Mouse (Mus musculus) intestine, embryonic 16.5 days (tissue): Measurements from ENCODE around the gene Pcbp1. TPM values are rescaled to one million over a fixed set of nuclear protein-coding genes. Genes with fewer than 3 reads are reported as not detected.
A peak's percentile ranks its signal among the peaks of the same experiment; 100 is the strongest.

Experiments used
- ATAC-seq: fragments of 200-750 bp; cut with Nextera tagmentation; 2 replicates; pipeline ENCODE4 v1.8.0; 2017; ENCODE audit warnings: moderate TSS enrichment, moderate library complexity
- H3K27ac ChIP-seq: fragments of 300-500 bp; sonication (generic); 2 replicates; pipeline ENCODE4 v1.5.1; 2014; ENCODE audit warnings: mild to moderate bottlenecking, low read length
- H3K27me3 ChIP-seq: fragments of 300-500 bp; sonication (generic); replicated peaks from 2 replicates; pipeline ENCODE4 v1.6.1; 2014; ENCODE audit warnings: low read length, control low read depth, mixed read lengths; ENCODE audit not compliant: control insufficient read depth, insufficient read depth
- H3K36me3 ChIP-seq: fragments of 300-500 bp; sonication (generic); 2 replicates; pipeline ENCODE4 v1.6.1; 2014; ENCODE audit warnings: low read length, control low read depth; ENCODE audit not compliant: control insufficient read depth, insufficient read depth
- H3K4me1 ChIP-seq: fragments of 300-500 bp; sonication (generic); 2 replicates; pipeline ENCODE4 v1.6.1; 2014; ENCODE audit warnings: low read length, control low read depth, mixed read lengths; ENCODE audit not compliant: control insufficient read depth, insufficient read depth
- H3K4me2 ChIP-seq: fragments of 300-500 bp; sonication (generic); 2 replicates; pipeline ENCODE4 v1.6.1; 2014; ENCODE audit warnings: low read depth, low read length, control low read depth
- H3K4me3 ChIP-seq: fragments of 300-500 bp; sonication (generic); 2 replicates; pipeline ENCODE4 v1.5.1; 2014; ENCODE audit warnings: mild to moderate bottlenecking, low read length
- H3K9ac ChIP-seq: fragments of 300-500 bp; sonication (generic); 2 replicates; pipeline ENCODE4 v1.6.1; 2014; ENCODE audit warnings: low read depth, low read length
- H3K9me3 ChIP-seq: fragments of 300-500 bp; sonication (generic); 2 replicates; pipeline ENCODE4 v1.6.1; 2016; ENCODE audit warnings: low read length, control low read depth; ENCODE audit not compliant: control insufficient read depth
- WGBS: fragments of 180-500 bp; shearing (Covaris S2); extraction: QIAGEN DNeasy Blood & Tissue Kit; methylation state at CpG from one replicate; pipeline ENCODE4 v1.1.7; 2014; 5-methylcytosine and 5-hydroxymethylcytosine counted together
- polyA plus RNA-seq: library from polyadenylated mRNA; unstranded; fragments of >200 nt; fragmentation: Nextera tagmentation; extraction: Ambion mirVana; gene quantifications from 2 replicates; pipeline ENCODE4 v1.2.1, GENCODE M21; 2015

Gene Pcbp1
- polyA plus RNA-seq, 1 experiment from 2014 or later = 173 TPM

DNA sequence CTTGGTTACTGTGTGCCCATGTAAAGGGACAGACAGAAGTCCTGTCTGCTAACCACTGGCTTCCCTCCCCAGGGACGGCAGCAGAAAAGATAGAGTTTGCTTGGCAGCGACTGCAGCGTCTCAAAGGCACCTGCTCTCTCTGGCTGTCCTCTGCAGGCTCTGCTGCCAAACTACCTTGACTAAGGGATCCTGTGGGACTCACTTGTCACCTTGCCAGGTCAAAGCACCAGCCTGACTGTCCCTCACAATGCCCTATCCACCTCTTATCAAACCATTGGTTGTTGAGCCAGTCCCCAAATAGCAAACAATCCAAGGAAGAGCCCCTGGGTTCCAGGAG is 38.0 kb downstream of the Pcbp1 start:
- Histone ChIP-seq H3K9ac (peak overlapping the region; percentile 72), H3K9me3 (no peaks in the 10 kb centered on the region), H3K4me1 (peaks cover 14% of the 10 kb centered on the region), H3K27me3 (no peaks in the 10 kb centered on the region), H3K36me3 (no peaks in the 10 kb centered on the region), H3K4me3 (peak overlapping the region; percentile 23; the same call in 1 of the 2 replicates), H3K27ac (peak overlapping the region; percentile 99), H3K4me2 (peak overlapping the region; percentile 46)
- 0 out of 2 replicates have a peak, but pooled peaks have one; percentile 0 for ATAC-seq
- 20% methylated on average over 3 of the region's 3 CpGs for WGBS

GRCm38 (mm10) chr6:86487358-86488148 is 38.6 kb downstream of the Pcbp1 start:
- peaks cover 14% of the 10 kb centered on the region for H3K4me1 ChIP-seq
- H3K27me3 ChIP-seq = no peaks in the 10 kb centered on the region
- H3K9ac ChIP-seq = peak overlapping the region; percentile 72
- peak overlapping the region; percentile 46 for H3K4me2 ChIP-seq
- H3K27ac ChIP-seq = peak overlapping the region; percentile 99
- H3K36me3 ChIP-seq = no peaks in the 10 kb centered on the region
- peak overlapping the region; percentile 23 for H3K4me3 ChIP-seq
- ATAC-seq = peak; percentile 97
- 5% methylated on average over 24 of the region's 24 CpGs for WGBS
- no peaks in the 10 kb centered on the region for H3K9me3 ChIP-seq

DNA sequence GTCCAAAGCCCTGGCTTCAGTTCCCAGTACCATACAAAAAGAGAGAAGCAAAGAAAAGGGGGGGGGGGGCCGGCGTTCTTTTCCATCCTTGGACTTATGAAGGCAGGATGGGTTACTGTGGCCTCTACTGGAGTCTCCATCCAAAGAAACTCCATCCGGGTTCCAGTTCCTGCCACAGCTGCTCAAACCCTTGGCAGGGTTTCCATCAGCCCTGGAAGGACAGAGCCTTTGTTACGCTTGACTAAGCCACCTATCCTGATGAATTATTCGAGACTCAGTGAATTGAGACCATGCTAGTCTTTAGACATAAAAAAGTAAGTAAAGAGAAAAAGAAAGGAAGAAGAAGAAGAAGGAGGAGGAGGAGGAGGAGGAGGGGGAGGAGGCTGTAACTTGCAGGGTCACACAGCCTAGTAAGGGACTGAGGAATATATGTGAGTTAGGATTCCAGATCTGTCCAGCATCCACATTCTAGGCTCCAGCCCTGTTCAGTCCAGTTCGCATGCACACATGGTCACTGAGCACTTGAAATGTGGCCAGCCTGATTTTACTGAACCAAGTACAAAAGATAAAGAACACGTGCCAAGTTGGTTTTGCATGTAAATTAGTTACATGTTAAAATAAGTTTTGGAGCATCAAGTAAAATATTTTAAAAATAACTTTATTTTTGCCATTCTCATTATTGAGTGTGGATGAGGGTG is 40.0 kb downstream of the Pcbp1 start:
- Histone ChIP-seq H3K4me1 (peaks cover 20% of the 10 kb centered on the region), H3K36me3 (no peaks in the 10 kb centered on the region), H3K9me3 (no peaks in the 10 kb centered on the region), H3K27ac (peak overlapping the region; percentile 99; the same call in 1 of the 2 replicates), H3K4me2 (no peak overlapping the region), H3K4me3 (no peak overlapping the region), H3K9ac (no peak overlapping the region), H3K27me3 (no peaks in the 10 kb centered on the region)
- no peak for ATAC-seq
- 82% methylated on average over 7 of the region's 7 CpGs for WGBS

- peak; percentile 71 for ATAC-seq
- no peaks in the 10 kb centered on the region for H3K27me3 ChIP-seq
- H3K36me3 ChIP-seq = no peaks in the 10 kb centered on the region
- WGBS = 64% methylated on average over 5 of the region's 5 CpGs
- peak overlapping the region; percentile 68 for H3K27ac ChIP-seq
- H3K4me1 ChIP-seq = peaks cover 30% of the 10 kb centered on the region
- H3K9ac ChIP-seq = no peak overlapping the region
- no peak overlapping the region for H3K4me3 ChIP-seq
- H3K9me3 ChIP-seq = no peaks in the 10 kb centered on the region
- peak overlapping the region; percentile 12; the same call in 1 of the 2 replicates for H3K4me2 ChIP-seq
These were observed 44.2 kb downstream of the Pcbp1 start for GRCm38 (mm10) chr6:86481871-86482270.

GRCm38 (mm10) chr6:86480189-86480831 is 45.8 kb downstream of the Pcbp1 start:
- Histone ChIP-seq H3K27me3 (no peaks in the 10 kb centered on the region), H3K4me1 (peaks cover 31% of the 10 kb centered on the region), H3K4me3 (peak overlapping the region; percentile 23), H3K9ac (peak overlapping the region; percentile 63), H3K36me3 (no peaks in the 10 kb centered on the region), H3K27ac (peak overlapping the region; percentile 91), H3K4me2 (peak overlapping the region; percentile 41), H3K9me3 (no peaks in the 10 kb centered on the region)
- WGBS = 28% methylated on average over 9 of the region's 9 CpGs
- 0 out of 2 replicates have a peak, but pooled peaks have one; percentile 31 for ATAC-seq

- Histone ChIP-seq H3K9me3 (no peaks in the 10 kb centered on the region), H3K4me2 (no peak overlapping the region; the same call in 1 of the 2 replicates), H3K36me3 (no peaks in the 10 kb centered on the region), H3K27me3 (no peaks in the 10 kb centered on the region), H3K27ac (peak overlapping the region; percentile 91), H3K4me3 (no peak overlapping the region), H3K9ac (no peak overlapping the region; the same call in 1 of the 2 replicates), H3K4me1 (peaks cover 31% of the 10 kb centered on the region)
- ATAC-seq = no peak
These were observed 46.3 kb downstream of the Pcbp1 start for GRCm38 (mm10) chr6:86479816-86480188.

DNA sequence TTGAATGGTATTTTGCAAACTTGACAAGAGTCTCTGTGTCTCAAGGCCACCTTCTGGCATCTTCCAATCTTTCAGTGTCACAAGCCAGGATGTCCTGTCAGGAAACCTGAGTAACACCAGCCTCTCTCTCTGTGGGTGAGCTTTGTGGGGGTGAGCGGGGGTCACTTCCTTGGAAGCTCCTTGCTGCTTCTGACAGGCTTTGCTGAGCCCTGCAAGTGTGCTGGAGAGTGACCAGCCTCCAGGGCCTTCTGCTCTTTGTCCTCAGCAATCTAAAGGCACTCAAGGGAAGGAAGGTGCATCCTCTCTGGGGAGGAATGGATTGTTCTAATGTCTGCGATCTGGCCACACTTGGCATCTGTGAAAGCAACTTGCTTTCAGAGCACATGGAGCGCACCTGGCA is 46.8 kb downstream of the Pcbp1 start:
- Histone ChIP-seq H3K9ac (no peak overlapping the region; the same call in 1 of the 2 replicates), H3K27me3 (no peaks in the 10 kb centered on the region), H3K27ac (peak overlapping the region; percentile 67), H3K4me1 (peaks cover 31% of the 10 kb centered on the region), H3K9me3 (no peaks in the 10 kb centered on the region), H3K4me3 (no peak overlapping the region), H3K4me2 (no peak overlapping the region), H3K36me3 (no peaks in the 10 kb centered on the region)
- WGBS = 63% methylated on average over 3 of the region's 3 CpGs
- no peak for ATAC-seq

GRCm38 (mm10) chr6:86476931-86477330 is 49.2 kb downstream of the Pcbp1 start:
- H3K27me3 ChIP-seq = no peaks in the 10 kb centered on the region
- H3K36me3 ChIP-seq = no peaks in the 10 kb centered on the region
- no peaks in the 10 kb centered on the region for H3K9me3 ChIP-seq
- H3K27ac ChIP-seq = 0 out of 2 replicates have a peak overlapping the region, but pooled peaks have one; percentile 8
- no peak overlapping the region for H3K9ac ChIP-seq
- ATAC-seq = no peak
- H3K4me2 ChIP-seq = no peak overlapping the region
- no peak overlapping the region for H3K4me3 ChIP-seq
- H3K4me1 ChIP-seq = peaks cover 38% of the 10 kb centered on the region
- 68% methylated on average over 5 of the region's 5 CpGs for WGBS
